Mouse (Mus musculus) naive thymus-derived CD4-positive, alpha-beta T cell, adult 2 months (primary cell): ENCODE measurements around the gene Abcb8.
"Not testable (repeated sequence)": the region's sequence is repeated elsewhere in the genome, so short reads cannot be mapped to it uniquely, and the experiment has no call there.

Experiments used
- DNase-seq: peaks from one replicate; pipeline ENCODE4 v3.0.0-alpha.2; 2011; ENCODE audit warnings: low read depth

The Abcb8 gene

DNA sequence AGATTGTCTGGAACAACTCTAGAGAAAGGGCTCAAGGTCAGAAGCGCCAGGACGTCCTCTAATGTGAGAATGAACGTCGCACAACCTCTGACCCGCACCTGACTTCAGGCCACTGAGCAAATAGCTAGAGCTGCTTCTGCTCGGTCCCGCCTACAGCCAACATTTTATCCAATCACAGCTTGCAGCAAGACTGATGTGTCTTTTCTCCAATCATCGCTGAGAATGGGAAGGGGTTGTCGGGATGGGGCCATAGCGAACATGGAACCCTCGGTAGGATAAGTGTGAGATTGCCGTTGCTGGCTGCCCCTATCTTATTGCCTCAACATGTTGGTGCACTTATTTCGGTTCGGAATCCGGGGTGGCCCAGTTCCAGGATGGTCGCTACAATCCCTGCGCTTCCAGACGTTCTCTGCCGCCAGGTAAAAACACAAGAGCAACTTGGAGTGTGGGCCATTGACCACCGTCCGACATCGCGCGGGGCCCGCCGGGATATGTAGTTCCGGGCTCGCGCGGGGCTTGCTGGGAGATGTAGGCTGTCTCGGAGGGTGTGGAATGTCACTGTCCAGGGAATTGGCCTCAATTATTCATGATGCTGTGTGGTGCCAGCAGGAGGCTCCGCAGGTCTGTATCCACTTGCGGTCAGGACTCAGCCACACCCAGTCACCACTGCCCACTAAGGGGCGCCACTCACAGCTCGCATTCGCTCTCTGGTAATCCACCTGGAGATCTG, 867 bp downstream of the Abcb8 start:
- peak; percentile 95 for DNase-seq

DNA sequence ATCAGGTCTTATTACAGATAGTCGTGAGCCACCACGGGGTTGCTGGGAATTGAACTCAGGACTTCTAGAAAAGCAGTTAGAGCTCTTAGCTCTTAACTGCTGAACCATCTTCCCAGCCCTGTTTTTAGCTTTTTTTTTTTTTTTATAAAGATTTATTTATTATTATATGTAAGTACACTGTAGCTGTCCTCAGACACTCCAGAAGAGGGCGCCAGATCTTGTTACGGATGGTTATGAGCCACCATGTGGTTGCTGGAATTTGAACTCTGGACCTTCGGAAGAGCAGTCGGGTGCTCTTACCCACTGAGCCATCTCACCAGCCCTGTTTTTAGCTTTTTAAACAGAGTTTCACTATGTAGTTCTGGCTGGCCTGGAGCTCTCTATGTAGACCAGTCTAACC, 2.8 kb downstream of the Abcb8 start:
- DNase-seq, result not testable (repeated sequence)

DNA sequence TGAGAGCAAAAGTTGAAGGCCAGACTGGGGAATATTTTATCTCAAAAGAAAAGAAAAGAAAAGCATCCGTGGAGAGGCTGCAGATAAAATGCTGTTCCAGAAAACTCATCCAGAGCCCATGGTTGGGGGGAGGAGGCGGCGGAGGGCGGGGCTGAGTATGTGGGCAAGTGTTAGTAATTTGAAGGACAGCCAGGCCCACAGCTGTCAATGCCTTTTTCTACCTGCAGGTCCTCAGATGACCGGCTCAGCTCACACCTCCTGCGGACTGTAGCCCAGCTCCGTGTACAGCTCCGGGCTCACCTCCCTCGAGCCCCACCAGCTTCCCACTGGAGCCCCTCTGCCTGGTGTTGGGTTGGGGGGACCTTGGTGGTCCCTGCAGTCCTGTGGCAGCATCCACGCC, 6.2 kb downstream of the Abcb8 start:
- no peak for DNase-seq

DNA sequence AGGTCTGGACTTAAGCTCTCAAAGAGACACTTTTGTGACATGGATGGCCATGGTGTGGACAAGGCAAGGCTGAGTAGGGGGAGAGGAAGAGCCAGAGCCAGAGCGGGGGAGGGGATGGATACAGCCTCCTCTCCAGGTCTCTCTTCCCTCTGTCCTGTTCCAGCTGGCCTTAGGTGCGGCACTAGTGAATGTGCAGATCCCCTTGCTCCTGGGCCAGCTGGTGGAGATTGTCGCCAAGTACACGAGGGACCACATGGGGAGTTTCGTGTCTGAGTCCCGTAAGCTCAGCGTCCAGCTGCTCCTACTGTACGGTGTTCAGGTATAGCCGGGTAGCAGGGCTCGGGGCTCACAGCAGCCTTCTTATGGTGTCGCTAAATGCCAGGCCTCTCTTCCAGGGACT, 6.9 kb downstream of the Abcb8 start:
- DNase-seq, result no peak

DNA sequence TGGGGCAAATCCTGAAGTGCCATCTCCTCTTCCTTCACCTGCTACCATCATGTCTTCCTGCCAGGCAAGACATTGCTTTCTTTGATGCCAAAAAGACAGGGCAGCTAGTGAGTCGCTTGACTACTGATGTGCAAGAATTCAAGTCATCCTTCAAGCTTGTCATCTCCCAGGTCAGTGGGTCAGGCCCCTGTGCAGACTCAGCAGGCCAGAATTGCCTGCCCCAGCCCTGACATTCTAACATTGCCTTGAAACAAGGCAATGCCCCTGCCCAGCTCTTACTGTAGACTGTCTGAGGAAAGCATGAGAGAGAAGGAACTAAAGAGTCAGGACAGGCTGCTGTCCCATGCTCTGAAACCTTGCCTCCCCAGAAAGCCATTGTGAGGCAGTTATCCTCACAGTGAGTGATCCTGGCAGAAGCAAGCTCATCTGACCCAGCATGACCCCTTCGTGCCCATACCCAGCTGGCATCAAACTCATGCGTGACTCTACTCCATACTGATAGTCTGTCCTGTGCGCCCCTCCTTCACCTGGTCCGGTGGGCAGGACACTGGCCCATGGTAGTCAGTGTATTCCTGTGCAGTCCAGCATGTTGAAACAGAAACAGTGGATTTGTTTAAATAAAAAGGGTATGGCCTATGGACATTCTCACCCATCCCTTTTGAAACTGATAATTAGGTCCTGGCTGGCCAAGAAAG, 7.6 kb downstream of the Abcb8 start:
- no peak for DNase-seq

DNA sequence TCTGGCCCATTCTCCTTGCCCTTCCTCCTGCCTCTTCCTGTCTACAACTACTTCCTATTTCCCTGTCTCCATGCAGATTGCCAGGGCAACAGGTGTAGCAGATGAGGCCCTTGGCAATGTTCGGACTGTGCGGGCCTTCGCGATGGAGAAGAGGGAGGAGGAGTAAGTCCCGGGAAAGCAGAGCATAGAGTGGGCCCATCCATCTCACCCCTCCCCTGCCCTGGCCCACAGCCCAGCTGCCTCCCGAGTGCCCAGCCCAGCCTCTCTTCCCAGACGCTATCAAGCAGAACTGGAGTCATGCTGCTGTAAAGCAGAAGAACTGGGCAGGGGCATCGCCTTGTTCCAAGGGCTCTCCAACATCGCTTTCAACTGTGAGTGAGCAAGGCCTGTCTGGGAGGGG, 8.5 kb downstream of the Abcb8 start:
- DNase-seq, result no peak

DNA sequence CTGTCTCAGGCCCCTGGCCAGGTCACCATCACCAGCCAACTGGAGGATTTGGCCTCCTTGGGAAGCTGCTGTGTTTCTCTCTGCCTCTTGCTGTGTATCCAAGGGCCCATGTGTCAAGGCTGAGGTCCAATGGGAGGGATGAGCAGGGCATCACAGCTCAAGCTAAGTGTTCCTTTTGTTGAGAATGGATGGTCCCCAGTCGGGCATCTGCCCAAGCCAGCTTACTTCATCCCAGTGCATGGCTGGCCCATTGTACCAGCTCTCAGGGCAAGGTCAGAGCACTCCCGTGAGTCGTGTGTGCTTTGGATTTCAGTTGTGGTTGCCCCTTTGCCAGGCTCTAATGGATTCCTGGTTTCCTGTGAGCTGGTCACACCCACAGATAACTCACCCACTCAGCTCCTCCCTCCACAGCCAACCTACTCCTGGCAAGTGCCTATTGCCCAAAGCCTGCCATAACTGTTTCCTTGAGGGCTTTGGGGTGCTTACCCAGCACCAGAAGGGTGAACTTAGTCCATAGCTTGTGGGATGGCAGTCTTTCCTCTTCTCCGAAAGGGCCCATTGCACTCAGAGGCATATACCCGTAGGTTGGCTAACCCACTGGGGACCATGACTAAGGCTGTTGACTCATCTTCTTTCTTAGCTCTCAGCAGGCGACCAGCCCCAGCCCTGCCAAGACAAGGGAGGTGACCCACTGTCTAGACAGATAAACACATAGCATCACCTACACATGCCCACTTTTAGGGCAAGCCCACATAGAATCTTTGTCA, 11.3 kb downstream of the Abcb8 start:
- DNase-seq, result no peak

DNA sequence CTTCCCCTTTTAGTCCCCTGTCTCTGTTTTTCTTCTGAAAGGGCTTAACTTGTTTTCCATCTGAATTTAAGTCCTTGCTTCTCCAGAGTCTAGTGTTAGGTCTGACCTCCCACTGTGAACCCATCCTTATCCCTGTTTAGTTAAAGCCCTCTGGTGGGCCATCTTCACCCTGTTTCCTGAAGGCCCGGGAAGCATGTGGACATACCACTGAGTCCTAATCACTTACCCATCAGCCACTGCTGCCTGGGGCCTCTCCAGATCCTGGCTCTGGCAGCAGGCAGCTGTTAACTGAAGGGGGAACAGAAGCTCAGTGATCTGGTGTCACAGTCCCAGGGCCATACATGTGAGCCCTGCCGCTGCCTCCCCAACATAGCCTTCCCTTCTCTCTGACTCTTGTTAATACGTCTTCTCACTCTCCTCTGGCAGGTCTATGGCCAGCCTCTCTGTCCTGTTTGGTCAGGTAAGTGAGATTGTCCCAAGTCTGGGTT, 12.0 kb downstream of the Abcb8 start:
- DNase-seq, result no peak

DNA sequence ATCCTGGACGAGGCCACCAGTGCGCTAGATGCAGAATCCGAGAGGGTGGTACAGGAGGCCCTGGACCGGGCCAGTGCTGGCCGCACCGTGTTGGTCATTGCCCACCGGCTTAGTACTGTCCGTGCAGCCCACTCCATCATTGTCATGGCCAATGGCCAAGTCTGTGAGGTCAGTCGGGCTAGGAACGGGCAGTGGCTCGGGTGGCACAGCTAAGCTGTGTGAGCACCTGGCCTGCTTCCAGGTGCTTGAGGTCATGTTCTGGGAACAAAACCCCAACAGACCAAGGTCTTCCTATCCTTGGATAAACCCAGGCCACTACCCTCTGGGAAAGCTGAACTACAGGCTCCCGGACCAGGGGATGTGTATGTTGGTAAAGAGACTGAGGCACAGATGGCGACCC, 15.2 kb downstream of the Abcb8 start:
- no peak for DNase-seq

DNA sequence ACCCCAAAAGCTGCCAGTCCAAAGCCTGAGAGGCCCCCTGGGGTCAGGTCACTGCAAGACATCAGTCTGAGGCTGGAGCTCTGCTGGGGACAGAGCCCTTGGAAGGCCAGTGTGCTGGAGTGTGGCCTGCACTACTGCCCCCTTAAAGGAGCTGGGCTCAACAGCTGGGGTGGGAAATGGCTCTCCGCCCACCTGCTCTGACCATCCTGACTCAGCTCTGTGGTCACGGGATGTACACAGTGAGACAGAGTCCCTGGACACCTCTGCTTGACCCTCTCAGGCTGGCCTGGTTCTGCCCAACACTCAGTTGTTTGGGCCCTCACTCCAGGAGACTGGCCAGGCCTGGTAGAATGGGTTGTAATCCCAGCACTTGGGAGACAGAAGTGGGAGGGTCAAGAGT, 16.0 kb downstream of the Abcb8 start:
- DNase-seq, result no peak

DNA sequence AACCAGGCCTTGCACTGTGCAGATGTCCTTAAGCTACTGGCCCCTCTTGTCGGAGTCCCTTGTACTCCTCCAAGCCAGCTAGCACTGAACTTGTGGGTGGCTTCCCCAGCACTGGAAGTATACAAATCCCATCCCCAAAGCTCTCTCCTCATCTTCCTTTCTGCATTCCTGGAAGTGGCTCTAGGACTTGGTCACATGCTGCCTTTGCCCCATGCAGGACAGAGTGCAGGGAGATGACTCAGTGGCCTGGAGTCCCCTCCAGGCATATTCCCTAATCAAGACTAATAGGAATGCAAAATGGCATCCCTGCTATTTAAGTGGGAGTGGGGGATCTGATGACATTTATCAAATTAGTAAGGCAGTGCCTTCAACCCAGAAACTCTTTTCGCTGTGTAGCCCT, 18.6 kb downstream of the Abcb8 start:
- DNase-seq, result no peak

DNA sequence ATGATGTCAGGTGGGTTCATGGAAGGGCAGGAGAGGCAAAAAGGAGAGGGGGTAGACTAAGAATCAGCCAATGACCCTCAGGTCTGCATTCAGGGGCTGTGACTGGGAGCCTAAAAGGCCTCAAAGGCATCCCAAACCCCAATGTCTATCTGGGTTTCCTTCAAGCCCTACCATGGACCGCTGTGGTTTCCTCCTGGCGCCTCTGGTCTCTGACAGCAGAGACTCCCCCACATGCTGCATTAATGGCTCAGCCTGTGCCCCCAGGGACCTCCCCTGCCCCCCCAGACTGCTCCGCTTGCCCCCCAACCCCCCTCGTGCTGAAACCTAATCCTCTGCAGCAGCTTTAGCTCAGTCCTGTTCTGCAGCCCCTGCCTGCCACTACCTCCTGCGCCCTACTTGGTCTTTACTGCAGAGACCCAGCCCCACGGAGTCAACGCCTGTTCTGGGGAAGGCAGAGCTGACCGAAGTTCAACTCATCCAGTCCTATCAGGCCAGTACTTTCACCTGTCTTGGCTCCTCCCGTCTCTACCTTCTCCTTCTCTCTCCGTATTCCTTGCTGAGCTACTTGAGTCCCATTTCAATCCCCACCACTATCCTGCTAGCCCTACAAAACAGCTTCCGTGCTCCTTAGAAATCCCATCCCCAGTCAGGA, 19.7 kb downstream of the Abcb8 start, which contains the start of gene Asic3:
Gene Asic3 (plus strand): TSS at position 351 of the 652 bp plus-strand sequence.
- DNase-seq, result no peak

DNA sequence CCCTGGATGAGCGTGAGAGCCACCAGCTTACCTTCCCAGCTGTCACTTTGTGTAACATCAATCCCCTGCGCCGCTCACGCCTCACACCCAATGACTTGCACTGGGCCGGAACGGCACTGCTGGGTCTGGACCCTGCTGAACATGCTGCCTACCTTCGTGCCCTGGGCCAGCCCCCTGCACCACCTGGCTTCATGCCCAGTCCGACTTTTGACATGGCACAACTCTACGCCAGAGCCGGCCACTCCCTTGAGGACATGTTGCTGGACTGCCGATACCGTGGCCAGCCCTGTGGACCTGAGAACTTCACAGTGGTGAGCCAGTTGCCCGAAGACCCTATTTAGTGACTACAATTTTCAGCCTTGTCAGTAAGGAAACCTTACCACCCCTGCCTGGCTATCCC, 20.5 kb downstream of the Abcb8 start:
- DNase-seq, result no peak

DNA sequence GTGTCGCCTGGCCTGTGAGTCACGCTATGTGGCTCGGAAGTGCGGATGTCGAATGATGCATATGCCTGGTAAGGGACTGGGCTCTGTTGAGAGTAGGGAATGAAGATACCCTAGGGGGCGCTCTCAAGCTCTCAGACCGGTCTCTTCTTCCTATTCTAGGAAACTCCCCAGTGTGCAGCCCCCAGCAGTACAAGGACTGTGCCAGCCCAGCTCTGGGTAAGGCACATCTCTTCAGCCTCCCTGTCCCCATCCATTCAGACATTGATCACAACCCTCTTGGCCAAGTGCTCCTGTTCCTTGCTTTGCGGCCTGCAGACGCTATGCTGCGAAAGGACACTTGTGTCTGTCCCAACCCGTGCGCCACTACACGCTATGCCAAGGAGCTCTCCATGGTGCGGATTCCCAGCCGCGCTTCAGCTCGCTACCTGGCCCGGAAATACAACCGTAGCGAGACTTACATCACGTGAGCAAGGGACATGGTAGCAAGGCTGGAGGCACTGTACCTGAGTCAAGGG, 22.8 kb downstream of the Abcb8 start:
- peak; percentile 87 for DNase-seq

DNA sequence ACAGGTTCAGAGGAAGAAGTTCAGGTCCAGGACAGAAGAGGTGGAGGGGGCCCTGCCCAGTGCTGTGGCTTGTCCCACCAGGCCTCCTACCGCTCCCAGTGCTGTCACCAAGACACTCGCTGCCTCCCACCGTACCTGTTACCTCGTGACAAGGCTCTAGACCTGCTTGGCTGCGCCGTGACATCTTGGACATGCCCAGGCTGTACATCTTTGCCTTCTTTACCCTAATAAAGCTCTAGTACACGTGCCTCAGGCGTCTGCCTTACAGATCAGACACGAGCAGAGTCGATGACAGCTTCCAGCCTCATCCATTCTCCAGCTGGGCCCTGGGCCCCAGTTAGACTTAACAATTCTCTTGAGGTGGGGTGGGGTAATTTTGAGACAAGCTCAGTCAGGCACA, 24.1 kb downstream of the Abcb8 start:
- DNase-seq, result no peak

DNA sequence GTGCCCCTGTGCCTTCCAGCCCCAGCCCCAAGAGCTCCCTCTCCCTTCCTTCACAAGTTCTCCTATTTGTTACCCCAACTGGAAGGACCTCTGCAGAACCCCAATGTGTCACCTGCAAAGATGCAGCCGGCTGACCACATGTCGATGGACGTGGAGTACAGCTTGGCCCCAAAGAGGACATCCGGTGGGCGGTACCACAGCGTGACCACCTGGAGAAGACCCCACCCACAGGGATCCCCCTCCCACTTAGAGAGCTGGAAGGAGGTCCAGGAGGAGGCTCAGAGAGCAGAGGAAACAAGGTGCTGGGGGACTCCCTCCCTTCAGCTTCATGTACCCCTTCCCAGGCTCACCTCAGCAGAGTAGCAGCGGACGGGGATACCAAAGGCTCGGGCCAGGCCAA, 26.9 kb downstream of the Abcb8 start:
- no peak for DNase-seq

DNA sequence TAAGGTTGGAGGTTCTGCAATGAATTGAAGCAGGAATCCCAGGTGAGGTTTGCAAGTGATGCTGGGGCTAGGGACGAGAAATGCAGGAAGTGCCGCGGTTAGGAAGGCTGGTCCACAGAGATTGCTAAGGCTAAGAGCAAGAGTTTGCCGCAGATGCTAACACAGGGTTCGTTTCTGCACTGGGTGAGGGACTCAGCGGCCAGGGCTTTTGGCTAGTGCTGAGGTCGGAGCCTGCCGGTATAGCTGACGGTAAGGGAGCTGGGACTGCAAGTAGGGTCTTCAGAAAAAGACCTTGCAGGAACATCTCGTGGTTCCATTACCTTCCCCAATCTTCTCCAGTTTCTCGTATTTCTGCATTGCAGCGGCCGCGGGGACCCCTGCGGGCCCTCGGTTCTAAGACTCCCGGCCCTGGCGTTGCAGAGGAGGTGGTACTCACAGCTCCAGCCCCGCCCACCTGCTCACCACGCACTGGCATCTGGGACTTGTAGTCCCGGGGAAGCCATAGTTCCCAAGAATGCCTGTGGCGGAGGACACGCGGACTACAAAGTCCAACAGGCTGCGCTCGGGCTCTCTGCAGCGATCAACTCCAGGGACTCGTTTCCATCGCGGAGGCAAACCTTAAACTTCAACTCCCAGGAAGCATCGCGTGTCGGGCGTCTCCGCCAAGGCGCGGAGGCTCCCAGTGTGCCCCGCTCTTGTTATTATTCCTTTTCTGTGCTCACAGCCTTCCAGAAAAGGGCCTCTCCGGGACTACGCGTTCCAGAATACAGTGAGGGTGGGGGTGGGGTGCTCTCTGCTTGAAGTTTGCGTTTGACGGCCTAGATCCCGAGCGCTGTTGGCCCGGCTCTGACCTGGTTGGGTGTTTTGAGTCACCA, 29.9 kb downstream of the Abcb8 start, which contains the start of the genes Cdk5 and Slc4a2:
Gene Cdk5 (minus strand): TSS at position 402 of the 875 bp plus-strand sequence.
Gene Slc4a2 (plus strand): TSS at position 709 of the 875 bp plus-strand sequence.
- peak; percentile 98 for DNase-seq

DNA sequence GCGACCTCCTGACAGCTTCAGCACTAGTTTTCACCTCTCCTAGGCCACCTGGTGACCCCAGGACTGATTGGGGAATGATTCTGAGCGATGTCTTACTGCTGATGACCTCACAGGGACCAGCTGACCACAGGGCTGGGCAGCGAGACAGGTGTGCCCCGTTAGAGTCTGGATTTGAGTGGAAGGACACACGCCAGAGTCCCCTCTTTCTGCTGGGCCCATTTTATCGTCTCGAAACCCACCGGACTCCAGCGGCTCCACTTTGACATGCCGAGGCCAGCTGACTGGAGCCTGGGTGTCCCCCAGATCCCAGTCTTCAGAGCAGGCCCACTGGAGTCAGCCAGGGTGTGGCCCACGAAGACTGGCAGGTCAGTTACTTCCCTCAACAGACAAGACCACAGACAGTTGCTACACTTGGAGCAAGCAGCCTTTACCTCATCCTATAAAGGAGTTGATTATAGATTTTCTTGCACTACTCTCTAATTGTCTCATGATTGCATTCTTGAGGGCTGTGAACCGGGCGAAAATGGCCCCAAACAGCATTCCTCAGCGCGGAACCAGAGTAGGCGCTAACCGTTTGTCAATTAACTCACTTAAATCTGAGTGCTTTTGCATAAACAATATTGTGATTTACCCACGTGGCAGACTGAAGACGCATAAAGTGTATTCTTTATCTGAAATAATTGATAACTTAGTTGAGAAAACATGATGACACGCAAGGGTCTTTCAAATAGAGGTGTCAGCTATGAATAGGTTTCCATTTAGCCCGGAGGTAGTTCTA, 30.7 kb downstream of the Abcb8 start:
- DNase-seq, result no peak

DNA sequence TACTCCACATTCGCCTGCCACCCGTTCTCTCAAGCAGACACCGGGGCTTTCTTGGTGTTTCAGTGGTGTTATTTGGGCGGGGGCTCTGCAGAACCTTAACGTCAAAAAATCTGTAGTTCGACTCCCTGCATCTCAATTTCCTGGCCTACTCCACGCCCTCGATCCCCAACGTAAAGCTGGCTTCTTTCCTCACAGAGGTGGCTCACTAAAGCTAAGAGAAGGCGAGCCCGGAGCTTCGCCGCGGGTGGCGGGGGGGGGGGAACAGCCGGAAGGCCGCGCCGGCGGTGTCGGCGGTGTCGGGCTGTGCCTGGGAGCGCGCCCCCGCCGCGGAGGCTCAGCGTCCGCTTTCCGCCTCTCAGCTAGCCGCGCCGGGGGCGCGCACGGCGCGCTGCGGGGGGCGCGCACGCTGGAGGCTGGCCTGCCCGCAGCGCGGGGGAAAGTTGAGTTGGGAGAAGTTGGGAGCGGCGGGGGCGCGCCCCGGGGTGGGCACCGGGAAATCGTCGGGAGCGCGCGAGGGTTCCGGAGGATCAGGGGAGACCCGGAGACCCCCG, 31.5 kb downstream of the Abcb8 start:
- peak; percentile 92 for DNase-seq
